Mouse (Mus musculus): ENCODE measurements around the gene Ifrd1. TPM values are rescaled to one million over a fixed set of nuclear protein-coding genes. Genes with fewer than 3 reads are reported as not detected.
"Not testable (repeated sequence)": the region's sequence is repeated elsewhere in the genome, so short reads cannot be mapped to it uniquely, and the experiment has no call there.

Ifrd1 gene
- polyA plus RNA-seq, 1 experiment from 2014 or later = 89.6 TPM

DNA sequence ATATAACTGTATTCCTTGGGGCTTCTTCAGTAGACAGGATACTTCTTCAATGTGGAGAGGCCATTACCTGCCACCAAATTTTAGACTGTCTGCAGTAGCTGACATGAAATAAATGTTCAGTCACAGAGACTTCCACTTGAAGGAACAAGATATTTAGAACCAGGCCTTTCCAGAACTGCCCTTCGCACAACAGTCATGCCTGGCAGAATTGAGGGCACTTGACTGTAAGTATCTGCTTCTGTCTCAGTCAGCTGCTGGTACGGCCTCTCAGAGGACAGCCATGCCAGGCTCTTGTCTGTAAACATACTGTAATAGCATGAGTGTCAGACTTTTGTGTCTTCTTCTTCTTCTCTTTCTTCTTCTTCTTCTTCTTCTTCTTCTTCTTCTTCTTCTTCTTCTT, 8.2 kb upstream of the Ifrd1 start:
- Histone ChIP-seq H3K4me2 (no peak overlapping the region), H3K4me3 (no peak overlapping the region), H3K27ac (no peak overlapping the region), H3K27me3 (replicated peaks) (no peaks in the 10 kb centered on the region), H3K9me3 (replicated peaks) (no peaks in the 10 kb centered on the region), H3K4me1 (no peaks in the 10 kb centered on the region), H3K36me3 (no peaks in the 10 kb centered on the region), H3K9ac (no peak overlapping the region)
- 75% methylated on average over 2 of the region's 2 CpGs for WGBS (ENCODE audit: insufficient replicate concordance)
- no peak for ATAC-seq

DNA sequence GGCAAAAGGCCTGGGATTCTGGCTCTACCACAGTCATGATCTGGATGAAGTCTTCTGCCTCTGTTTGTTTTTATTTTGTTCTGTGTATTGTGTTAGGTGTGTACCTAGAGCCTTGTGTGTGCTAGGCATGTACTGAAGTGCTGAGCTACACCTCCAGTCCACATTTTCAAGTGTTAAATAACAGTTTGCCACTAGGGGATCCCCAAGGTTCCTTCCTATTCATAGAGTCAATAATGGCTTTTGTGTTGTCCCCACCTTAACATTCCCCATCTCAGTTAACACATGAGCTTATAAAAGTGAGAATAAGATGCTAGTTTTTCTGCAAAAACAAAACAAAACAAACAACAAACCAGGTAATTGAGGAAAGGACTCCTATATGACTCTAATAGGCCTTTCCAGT, 7.7 kb upstream of the Ifrd1 start:
- Histone ChIP-seq H3K9ac (no peak overlapping the region), H3K27me3 (replicated peaks) (no peaks in the 10 kb centered on the region), H3K4me2 (no peak overlapping the region), H3K27ac (no peak overlapping the region), H3K36me3 (no peaks in the 10 kb centered on the region), H3K4me1 (no peaks in the 10 kb centered on the region), H3K9me3 (replicated peaks) (no peaks in the 10 kb centered on the region), H3K4me3 (no peak overlapping the region)
- ATAC-seq = no peak

DNA sequence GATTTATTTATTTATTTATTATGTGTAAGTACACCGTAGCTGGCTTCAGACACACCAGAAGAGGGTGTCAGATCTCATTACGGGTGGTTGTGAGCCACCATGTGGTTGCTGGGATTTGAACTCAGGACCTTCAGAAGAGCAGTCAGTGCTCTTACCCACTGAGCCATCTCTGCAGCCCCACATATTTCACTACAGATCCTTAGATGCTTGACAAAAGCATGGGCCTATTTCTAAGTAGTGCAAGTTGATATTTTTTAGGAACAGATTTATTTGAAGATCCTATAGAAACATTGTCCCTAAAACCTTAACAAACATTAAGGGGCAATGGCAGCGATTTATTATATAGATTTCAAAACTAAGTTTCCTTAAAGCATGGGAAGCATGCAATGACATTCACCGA, 7.0 kb upstream of the Ifrd1 start:
- H3K27me3 ChIP-seq (replicated peaks); H3K4me2 ChIP-seq; H3K27ac ChIP-seq; H3K36me3 ChIP-seq; H3K9me3 ChIP-seq (replicated peaks); H3K9ac ChIP-seq; ATAC-seq; H3K4me1 ChIP-seq; H3K4me3 ChIP-seq: not testable (repeated sequence)
- 68% methylated on average over 4 of the region's 4 CpGs for WGBS (ENCODE audit: insufficient replicate concordance)

DNA sequence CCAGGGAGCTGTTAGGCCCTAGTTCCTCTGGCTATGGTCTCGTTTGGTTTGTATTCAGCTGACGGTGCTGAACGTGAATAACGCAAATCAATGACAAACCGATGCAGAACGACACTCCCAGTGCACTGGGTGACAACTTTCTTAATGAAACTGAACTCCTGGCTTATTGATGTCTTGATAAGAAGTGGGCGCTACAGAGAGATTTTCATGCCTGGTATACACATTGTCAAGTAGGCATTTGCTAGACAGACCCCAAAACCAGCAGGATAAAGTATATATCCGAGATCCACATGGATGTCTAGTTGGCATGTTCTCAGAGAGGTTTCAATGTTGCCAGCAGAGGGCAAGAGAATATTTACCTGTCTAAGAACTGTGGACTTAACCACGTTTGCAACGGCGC, 6.4 kb upstream of the Ifrd1 start:
- Histone ChIP-seq H3K4me2 (no peak overlapping the region), H3K27ac (no peak overlapping the region), H3K27me3 (replicated peaks) (no peaks in the 10 kb centered on the region), H3K9ac (no peak overlapping the region), H3K36me3 (no peaks in the 10 kb centered on the region), H3K4me3 (no peak overlapping the region), H3K4me1 (0 out of 2 replicates have a peak, but pooled peaks cover 5% of the 10 kb centered on the region), H3K9me3 (replicated peaks) (no peaks in the 10 kb centered on the region)
- 63% methylated on average over 11 of the region's 11 CpGs for WGBS (ENCODE audit: insufficient replicate concordance)
- ATAC-seq = no peak

DNA sequence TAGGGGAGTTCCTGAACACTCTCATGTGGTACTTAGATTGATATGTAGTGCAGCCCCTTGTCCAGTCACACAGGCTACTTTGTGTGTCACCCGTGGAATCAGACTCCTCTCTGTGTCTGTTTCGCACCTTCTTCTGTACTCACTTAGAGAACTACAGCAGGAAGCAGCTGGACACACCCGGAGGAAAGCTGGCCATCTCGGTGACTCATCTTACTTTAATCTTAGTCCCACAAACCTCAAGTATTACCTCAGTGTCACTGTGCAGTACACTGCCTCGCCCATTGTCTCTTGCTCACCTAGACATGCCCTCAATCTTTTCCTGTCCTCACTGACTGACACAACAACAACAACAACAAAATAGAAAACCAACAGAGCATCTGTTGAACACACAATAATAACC, 4.9 kb upstream of the Ifrd1 start:
- H3K4me3 ChIP-seq = no peak overlapping the region
- H3K27ac ChIP-seq = no peak overlapping the region
- H3K27me3 ChIP-seq (replicated peaks) = no peaks in the 10 kb centered on the region
- H3K9me3 ChIP-seq (replicated peaks) = no peaks in the 10 kb centered on the region
- H3K36me3 ChIP-seq = no peaks in the 10 kb centered on the region
- H3K9ac ChIP-seq = no peak overlapping the region
- no peak overlapping the region for H3K4me2 ChIP-seq
- WGBS (ENCODE audit: insufficient replicate concordance) = 32% methylated on average over 5 of the region's 5 CpGs
- peaks cover 12% of the 10 kb centered on the region for H3K4me1 ChIP-seq
- ATAC-seq = no peak

DNA sequence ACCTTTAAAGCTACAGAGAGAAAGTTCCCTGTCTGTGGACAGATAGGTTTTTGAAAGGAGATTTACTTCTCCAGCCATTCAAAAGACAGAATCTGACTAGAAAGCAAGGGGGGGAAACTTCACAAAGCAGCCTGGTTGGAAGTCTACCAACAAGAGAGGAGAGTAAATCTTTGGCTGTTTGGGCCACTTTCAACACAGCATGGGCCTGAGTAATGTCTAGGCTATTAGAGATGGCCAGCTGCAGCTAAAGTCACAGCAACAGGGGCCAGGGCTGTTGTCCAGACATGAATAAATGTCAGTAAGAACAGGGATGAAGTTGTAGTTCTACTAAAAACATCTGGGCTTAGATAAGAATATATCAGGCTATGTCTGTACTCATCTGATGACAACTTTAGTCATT, 2.0 kb upstream of the Ifrd1 start:
- Histone ChIP-seq H3K4me1 (peaks cover 31% of the 10 kb centered on the region), H3K9ac (no peak overlapping the region), H3K4me3 (no peak overlapping the region), H3K36me3 (no peaks in the 10 kb centered on the region), H3K27ac (no peak overlapping the region), H3K4me2 (no peak overlapping the region), H3K27me3 (replicated peaks) (no peaks in the 10 kb centered on the region), H3K9me3 (replicated peaks) (no peaks in the 10 kb centered on the region)
- no peak for ATAC-seq

DNA sequence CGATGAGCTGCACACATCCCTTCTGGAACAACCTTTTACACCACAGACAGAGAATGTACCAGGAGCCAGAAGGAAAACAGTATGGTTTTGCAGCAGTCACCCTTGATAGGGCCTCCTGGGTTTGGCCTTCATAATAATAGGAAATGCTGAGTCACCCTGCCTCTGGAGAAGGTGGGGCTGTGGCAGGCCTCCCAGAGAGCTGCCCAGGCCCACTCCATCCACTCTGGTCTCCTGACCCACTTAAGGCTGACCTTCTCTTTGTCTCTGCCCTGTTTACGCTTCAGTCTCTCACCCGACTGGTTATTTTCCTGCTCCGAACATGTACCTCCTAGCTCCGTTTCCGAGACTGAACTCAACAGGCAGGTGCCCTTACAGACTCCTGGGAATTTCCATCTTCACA, 328 bp downstream of the Ifrd1 start:
- Histone ChIP-seq H3K4me2 (peak overlapping the region; percentile 30), H3K36me3 (no peaks in the 10 kb centered on the region), H3K9me3 (replicated peaks) (no peaks in the 10 kb centered on the region), H3K27ac (peak overlapping the region; percentile 18; the same call in 1 of the 2 replicates), H3K9ac (no peak overlapping the region), H3K4me1 (peaks cover 31% of the 10 kb centered on the region), H3K4me3 (no peak overlapping the region), H3K27me3 (replicated peaks) (no peaks in the 10 kb centered on the region)
- WGBS (ENCODE audit: insufficient replicate concordance) = 57% methylated on average over 6 of the region's 6 CpGs
- ATAC-seq = peak; percentile 95

DNA sequence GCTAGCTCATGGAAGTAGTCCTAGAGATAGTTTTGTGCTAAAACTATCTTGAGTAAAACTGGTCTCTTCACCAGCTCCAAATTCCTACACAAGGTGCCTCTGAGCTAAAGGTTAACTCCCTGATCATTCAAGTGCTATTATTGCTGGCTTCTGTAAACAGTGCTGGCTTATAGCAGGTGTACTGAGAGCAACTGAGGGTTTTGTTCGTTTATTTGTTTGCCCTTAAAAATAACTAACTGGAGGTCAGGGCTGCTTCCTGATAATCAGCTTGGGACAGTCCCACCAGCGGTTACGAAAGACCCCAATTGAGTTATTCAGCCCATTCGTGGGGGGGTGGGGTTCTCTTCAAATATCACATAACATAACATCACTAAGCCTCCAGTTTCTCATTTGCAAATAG, 920 bp downstream of the Ifrd1 start:
- H3K4me2 ChIP-seq = peak overlapping the region; percentile 30
- no peaks in the 10 kb centered on the region for H3K9me3 ChIP-seq (replicated peaks)
- H3K4me1 ChIP-seq = peaks cover 31% of the 10 kb centered on the region
- peak overlapping the region; percentile 18 for H3K27ac ChIP-seq
- no peak overlapping the region for H3K9ac ChIP-seq
- ATAC-seq = 0 out of 2 replicates have a peak, but pooled peaks have one; percentile 29
- WGBS (ENCODE audit: insufficient replicate concordance) = 44% methylated on average over 4 of the region's 4 CpGs
- H3K4me3 ChIP-seq = no peak overlapping the region
- no peaks in the 10 kb centered on the region for H3K27me3 ChIP-seq (replicated peaks)
- no peaks in the 10 kb centered on the region for H3K36me3 ChIP-seq

DNA sequence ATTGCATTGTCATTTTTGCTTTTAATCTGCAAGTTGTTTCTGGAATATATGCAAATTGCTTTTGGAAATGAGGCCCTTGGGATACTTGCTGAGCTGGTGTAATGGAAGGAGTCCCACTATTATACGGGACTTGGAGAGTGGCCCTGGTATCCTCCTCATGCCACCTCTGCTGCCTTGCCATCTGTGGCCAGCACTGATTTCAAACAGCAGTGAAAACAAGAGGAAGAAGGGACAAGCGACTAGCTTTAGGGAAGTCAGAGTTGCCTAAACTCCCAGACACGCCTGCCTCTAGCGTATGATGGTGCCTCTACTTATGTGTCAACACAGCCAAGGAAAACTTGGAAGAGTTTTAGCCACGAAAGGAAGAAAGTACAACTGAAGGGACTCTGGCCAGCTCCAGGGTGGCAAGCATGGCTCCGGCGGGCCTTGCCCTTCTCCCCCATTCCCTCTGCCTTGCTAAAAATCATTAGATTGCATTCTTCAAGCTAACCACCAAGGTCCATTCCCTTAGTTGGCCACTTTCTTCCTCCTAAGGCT, 2.8 kb downstream of the Ifrd1 start:
- Histone ChIP-seq H3K4me1 (peaks cover 31% of the 10 kb centered on the region), H3K4me2 (no peak overlapping the region), H3K27ac (no peak overlapping the region), H3K9ac (no peak overlapping the region), H3K36me3 (no peaks in the 10 kb centered on the region), H3K9me3 (replicated peaks) (no peaks in the 10 kb centered on the region), H3K4me3 (no peak overlapping the region), H3K27me3 (replicated peaks) (0 out of 2 replicates have a peak, but pooled peaks cover 4% of the 10 kb centered on the region)
- ATAC-seq = no peak
- 66% methylated on average over 7 of the region's 7 CpGs for WGBS (ENCODE audit: insufficient replicate concordance)

DNA sequence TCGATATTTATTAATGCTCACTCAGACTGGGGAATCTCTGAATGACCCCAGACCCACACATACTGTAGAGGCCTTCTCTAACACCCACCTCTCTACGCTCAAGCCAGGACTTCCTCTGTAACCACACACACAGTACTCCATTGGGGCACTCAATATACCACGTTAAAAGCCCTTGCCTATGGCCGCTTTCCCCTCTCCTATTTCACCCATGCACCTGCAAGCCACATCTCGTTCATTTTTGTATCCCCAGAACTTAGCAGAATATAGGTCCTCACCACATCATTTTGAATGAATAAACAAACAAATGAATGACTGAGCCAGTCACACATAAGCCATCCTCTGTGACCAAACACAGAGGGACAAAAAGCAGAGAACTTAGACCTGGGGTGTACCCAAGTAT, 3.4 kb downstream of the Ifrd1 start:
- H3K9me3 ChIP-seq (replicated peaks) = no peaks in the 10 kb centered on the region
- H3K4me3 ChIP-seq = no peak overlapping the region
- H3K27me3 ChIP-seq (replicated peaks) = 0 out of 2 replicates have a peak, but pooled peaks cover 4% of the 10 kb centered on the region
- no peak overlapping the region for H3K4me2 ChIP-seq
- 78% methylated on average over 5 of the region's 5 CpGs for WGBS (ENCODE audit: insufficient replicate concordance)
- ATAC-seq = no peak
- H3K9ac ChIP-seq = no peak overlapping the region
- H3K4me1 ChIP-seq = peaks cover 27% of the 10 kb centered on the region
- H3K27ac ChIP-seq = no peak overlapping the region
- H3K36me3 ChIP-seq = no peaks in the 10 kb centered on the region

DNA sequence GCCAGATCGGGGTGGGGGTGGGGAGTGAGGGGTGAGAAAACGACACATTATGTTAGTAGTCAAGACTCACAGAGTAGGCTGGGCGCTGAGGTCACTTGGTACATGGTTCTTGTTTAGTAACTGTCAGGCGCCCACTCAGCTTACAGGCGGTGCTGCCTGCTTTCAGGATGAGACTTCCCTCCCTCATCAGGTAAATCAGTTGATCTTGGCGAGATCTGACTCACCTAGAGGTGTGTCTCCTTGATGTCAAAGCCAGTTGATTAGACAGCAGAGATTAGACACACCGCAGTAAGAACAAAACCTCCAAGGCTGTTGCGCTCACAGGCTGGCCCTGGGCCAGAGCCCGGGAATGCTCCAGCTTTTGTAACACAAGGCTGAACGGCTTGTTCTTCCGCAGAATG, 4.5 kb downstream of the Ifrd1 start:
- Histone ChIP-seq H3K9ac (no peak overlapping the region), H3K9me3 (replicated peaks) (no peaks in the 10 kb centered on the region), H3K27me3 (replicated peaks) (0 out of 2 replicates have a peak, but pooled peaks cover 4% of the 10 kb centered on the region), H3K4me1 (peaks cover 24% of the 10 kb centered on the region), H3K27ac (no peak overlapping the region), H3K4me2 (no peak overlapping the region), H3K36me3 (no peaks in the 10 kb centered on the region), H3K4me3 (no peak overlapping the region)
- WGBS (ENCODE audit: insufficient replicate concordance) = 65% methylated on average over 11 of the region's 11 CpGs
- no peak for ATAC-seq

DNA sequence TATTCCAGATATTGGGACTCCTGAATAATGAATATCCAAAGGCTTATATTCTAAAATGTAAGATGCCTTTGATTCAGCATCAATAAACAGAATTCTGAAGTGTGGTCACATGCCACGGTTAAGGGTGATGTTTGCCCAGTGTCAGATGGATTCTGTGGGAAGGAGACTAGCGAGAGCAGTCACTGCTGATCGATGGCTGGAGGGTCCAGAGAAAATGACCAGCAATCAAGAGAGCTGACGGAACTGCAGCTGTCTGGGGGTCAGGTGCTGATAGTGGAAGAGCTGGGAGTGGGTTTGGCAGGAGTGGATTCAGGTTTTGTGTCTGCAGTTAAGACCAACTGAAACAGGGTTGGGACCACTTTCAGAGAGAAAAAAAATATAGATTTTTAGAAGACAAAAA, 5.1 kb downstream of the Ifrd1 start:
- Histone ChIP-seq H3K9ac (no peak overlapping the region), H3K27ac (no peak overlapping the region), H3K4me1 (peaks cover 19% of the 10 kb centered on the region), H3K4me3 (no peak overlapping the region), H3K4me2 (no peak overlapping the region), H3K27me3 (replicated peaks) (0 out of 2 replicates have a peak, but pooled peaks cover 4% of the 10 kb centered on the region), H3K36me3 (no peaks in the 10 kb centered on the region), H3K9me3 (replicated peaks) (no peaks in the 10 kb centered on the region)
- no peak for ATAC-seq
- WGBS (ENCODE audit: insufficient replicate concordance) = 55% methylated on average over 4 of the region's 4 CpGs

DNA sequence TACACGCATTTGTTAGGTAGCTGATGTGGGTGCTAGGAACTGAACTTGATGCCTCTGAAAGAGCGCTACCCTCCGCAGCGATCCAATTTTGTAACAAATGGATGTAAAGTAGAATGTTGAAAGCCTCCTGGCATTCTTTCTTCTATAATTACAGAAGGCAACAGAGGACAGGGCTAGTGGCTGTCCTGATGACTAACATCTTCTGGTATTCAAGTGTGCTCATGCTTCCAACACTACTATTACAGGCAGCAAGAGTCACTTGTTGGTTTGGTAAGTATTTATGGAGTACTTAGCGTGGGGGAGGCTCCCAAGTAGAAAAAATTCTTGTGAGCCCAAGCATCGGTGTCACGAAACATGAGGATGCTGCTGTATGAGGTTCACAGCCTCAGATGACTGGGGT, 9.1 kb downstream of the Ifrd1 start:
- H3K4me3 ChIP-seq = no peak overlapping the region
- WGBS (ENCODE audit: insufficient replicate concordance) = 78% methylated on average over 7 of the region's 7 CpGs
- no peaks in the 10 kb centered on the region for H3K36me3 ChIP-seq
- ATAC-seq = no peak
- H3K4me1 ChIP-seq = no peaks in the 10 kb centered on the region
- H3K9ac ChIP-seq = no peak overlapping the region
- no peaks in the 10 kb centered on the region for H3K9me3 ChIP-seq (replicated peaks)
- 0 out of 2 replicates have a peak, but pooled peaks cover 4% of the 10 kb centered on the region for H3K27me3 ChIP-seq (replicated peaks)
- H3K4me2 ChIP-seq = no peak overlapping the region
- no peak overlapping the region for H3K27ac ChIP-seq
